Comparison of ENCODE assay signal across 19 mouse cellular contexts in genomic region chr3:27981591-27981990, GRCm38 (mm10). TPM values are rescaled to one million over a fixed set of nuclear protein-coding genes. Genes with fewer than 3 reads are reported as not detected.
A peak's percentile ranks its signal among the peaks of the same experiment; 100 is the strongest.
DNase-seq lines count a peak whose midpoint lies in the region; ATAC-seq and TF ChIP-seq lines count a peak whose summit lies in the region.
"Had no signal": no experiment of that assay in that cellular context is flagged by ENCODE, and none has a peak within 500 bp of the region (broad histone marks: within the 10 kb centered on the region; RNA-seq: fewer than 3 reads in every experiment).

No protein-coding gene starts in this region.

- intact Hi-C loops in gastrocnemius, adult 2 months (cut with DNase I) = loop anchor here (5.0 kb wide), 1 partner anchor 119 kb away; no protein-coding TSS in a partner anchor
- intact Hi-C loops in left cerebral cortex, postnatal 4 days (cut with DNase I) = loop anchor here (5.0 to 10.0 kb wide), 2 partner anchors 126 to 763 kb away; no protein-coding TSS in a partner anchor

- H3K27me3 ChIP-seq in midbrain, embryonic 15.5 days (replicated peaks) = no peaks in the 10 kb centered on the region
- no peaks in the 10 kb centered on the region for H3K27me3 ChIP-seq in midbrain, embryonic 16.5 days (ENCODE audit: control insufficient read depth, insufficient read depth, low read depth, low read length)
- H3K27me3 ChIP-seq: embryonic facial prominence, embryonic 13.5 days; forebrain, embryonic 12.5 days; heart, embryonic 13.5 days; hindbrain, embryonic 12.5 days had no signal

- TF ChIP-seq CTCF in layer of hippocampus, adult 2 months (conservative IDR thresholded peaks at IDR 0.05) = no peak
- TF ChIP-seq CTCF in gastrocnemius, adult 2 months (IDR thresholded peaks at IDR 0.05) = no peak

- H3K9me3 ChIP-seq in midbrain, embryonic 15.5 days = no peaks in the 10 kb centered on the region
- H3K9me3 ChIP-seq in midbrain, embryonic 16.5 days (replicated peaks; ENCODE audit: control insufficient read depth, low read length, poor library complexity, severe bottlenecking) = no peaks in the 10 kb centered on the region
- H3K9me3 ChIP-seq: embryonic facial prominence, embryonic 13.5 days; forebrain, embryonic 12.5 days; heart, embryonic 13.5 days; hindbrain, embryonic 12.5 days had no signal

- peaks cover 14% of the 10 kb centered on the region for H3K4me1 ChIP-seq in midbrain, embryonic 15.5 days
- H3K4me1 ChIP-seq in midbrain, embryonic 16.5 days (ENCODE audit: control insufficient read depth, insufficient read depth, low read length) = peaks cover 8% of the 10 kb centered on the region

- no peaks in the 10 kb centered on the region for H3K36me3 ChIP-seq in midbrain, embryonic 15.5 days (replicated peaks)
- H3K36me3 ChIP-seq in midbrain, embryonic 16.5 days (ENCODE audit: control insufficient read depth, insufficient read depth, low read length) = no peaks in the 10 kb centered on the region
- H3K36me3 ChIP-seq: embryonic facial prominence, embryonic 13.5 days; forebrain, embryonic 12.5 days; hindbrain, embryonic 12.5 days had no signal

- DNase-seq in layer of hippocampus, adult 11-12 months (ENCODE audit: low spot score) = peak; percentile 21
- no peak for DNase-seq in layer of hippocampus, adult 9-10 months (ENCODE audit: low spot score)
- DNase-seq in layer of hippocampus, adult 2 months (ENCODE audit: low spot score in 2 of 2) = peak; percentile 43 to 48
- no peak for DNase-seq in gastrocnemius, adult 2 months
- no peak for DNase-seq in left cerebral cortex, postnatal 4 days
- DNase-seq: adrenal gland, postnatal 10 days; cerebellum, adult 18-20 months; cerebellum, adult 9-11 months; cerebellum, postnatal 36 days; gastrocnemius, postnatal 25 days; heart, postnatal 4 days had no signal

- no peak overlapping the region for H3K4me2 ChIP-seq in midbrain, embryonic 15.5 days
- H3K4me2 ChIP-seq in midbrain, embryonic 16.5 days (ENCODE audit: low read length) = no peak overlapping the region
- H3K4me2 ChIP-seq: embryonic facial prominence, embryonic 13.5 days; forebrain, embryonic 12.5 days; heart, embryonic 13.5 days; hindbrain, embryonic 12.5 days had no signal

- H3K27ac ChIP-seq in midbrain, embryonic 15.5 days = no peak overlapping the region
- no peak overlapping the region for H3K27ac ChIP-seq in midbrain, embryonic 16.5 days (ENCODE audit: low read length)
- H3K27ac ChIP-seq in layer of hippocampus, adult 2 months = no peak overlapping the region
- H3K27ac ChIP-seq in gastrocnemius, adult 2 months = no peak overlapping the region
- H3K27ac ChIP-seq: embryonic facial prominence, embryonic 13.5 days; forebrain, embryonic 12.5 days; heart, embryonic 13.5 days; hindbrain, embryonic 12.5 days had no signal

- 0 out of 2 replicates have a peak, but pooled peaks have one; percentile 10 for ATAC-seq in midbrain, embryonic 15.5 days (replicated peaks)
- no peak for ATAC-seq in midbrain, embryonic 16.5 days
- ATAC-seq: forebrain, embryonic 16.5 days had no signal

- 43% methylated on average over 4 of the region's 4 CpGs for WGBS in midbrain, embryonic 15.5 days
- 42% methylated on average over 4 of the region's 4 CpGs for WGBS in midbrain, embryonic 16.5 days

- no peak overlapping the region for H3K9ac ChIP-seq in midbrain, embryonic 15.5 days
- H3K9ac ChIP-seq in midbrain, embryonic 16.5 days (ENCODE audit: low read depth, low read length) = no peak overlapping the region
- H3K9ac ChIP-seq: embryonic facial prominence, embryonic 13.5 days; forebrain, embryonic 12.5 days; heart, embryonic 13.5 days; hindbrain, embryonic 12.5 days had no signal

- H3K4me3 ChIP-seq in midbrain, embryonic 15.5 days = no peak overlapping the region
- no peak overlapping the region for H3K4me3 ChIP-seq in midbrain, embryonic 16.5 days (ENCODE audit: low read depth, low read length)
- H3K4me3 ChIP-seq in layer of hippocampus, adult 2 months = no peak overlapping the region
- H3K4me3 ChIP-seq in gastrocnemius, adult 2 months = no peak overlapping the region
- H3K4me3 ChIP-seq: embryonic facial prominence, embryonic 13.5 days; forebrain, embryonic 12.5 days; heart, embryonic 13.5 days; hindbrain, embryonic 12.5 days had no signal

RNA-seq across cellular contexts. Expression of gene Pld1, which starts 43.1 kb away (rescaled TPM):
- polyA plus RNA-seq in midbrain, embryonic 15.5 days (2015; fragmentation: Nextera tagmentation; extraction: Ambion mirVana) = 3.8 and 4.0 TPM in 2 replicates
- 4.0 and 4.1 TPM in 2 replicates for polyA plus RNA-seq in midbrain, embryonic 16.5 days (2015; fragmentation: Nextera tagmentation; extraction: Ambion mirVana)
- 1 to 10 TPM; 6.9 to 9.0 TPM for total RNA-seq in layer of hippocampus, adult 2 months (2021)
- 1 to 10 TPM; 4.6 to 6.1 TPM for total RNA-seq in gastrocnemius, adult 2 months (2021)
- 1 to 10 TPM; 7.6 TPM for total RNA-seq in left cerebral cortex, postnatal 4 days (2021)
- total RNA-seq: MEL had no signal

Comparison
In these comparisons a context has a peak if more than half of its experiments do, and no peak if none do; other contexts are left out.
1. DNase-seq: peak in layer of hippocampus, adult 11-12 months (single experiment) and layer of hippocampus, adult 2 months (2 of 2); none in layer of hippocampus, adult 9-10 months (single experiment), gastrocnemius, adult 2 months (single experiment) and left cerebral cortex, postnatal 4 days (single experiment).